Mouse (Mus musculus): ENCODE measurements around the gene Dnaic2. TPM values are rescaled to one million over a fixed set of nuclear protein-coding genes. Genes with fewer than 3 reads are reported as not detected.

The Dnaic2 gene
- polyA plus RNA-seq (2015; fragmentation: Nextera tagmentation; extraction: Ambion mirVana) = 1.7 and 1.9 TPM in 2 replicates

- peak within 1 kb of the TSS; percentile 79 for H3K4me2 ChIP-seq
- 0 out of 2 replicates have a peak, but pooled peaks cover 3% of the 10 kb centered on the region for H3K27me3 ChIP-seq (replicated peaks)
- H3K9me3 ChIP-seq (replicated peaks) = no peaks in the 10 kb centered on the region
- ATAC-seq (ENCODE audit: low FRiP score) = peak; percentile 87
- H3K36me3 ChIP-seq = no peaks in the 10 kb centered on the region
- peak within 1 kb of the TSS; percentile 20; the same call in 1 of the 2 replicates for H3K27ac ChIP-seq (replicated peaks)
- H3K4me3 ChIP-seq (replicated peaks) = peak within 1 kb of the TSS; percentile 39
- H3K4me1 ChIP-seq = peaks cover 28% of the 10 kb centered on the region
- peak within 1 kb of the TSS; percentile 32 for H3K9ac ChIP-seq (replicated peaks)
- 8% methylated on average over 34 of the region's 34 CpGs for WGBS
Observed at GRCm38 (mm10) chr11:114726965-114727825, at the start of gene Dnaic2. Gene Dnaic2 (plus strand): TSS chr11:114727408.

GRCm38 (mm10) chr11:114679582-114679981 lies 47.6 kb upstream of the Dnaic2 start:
- Histone ChIP-seq H3K4me2 (no peak overlapping the region), H3K27ac (replicated peaks) (no peak overlapping the region), H3K27me3 (replicated peaks) (peaks cover 13% of the 10 kb centered on the region; the same call in 1 of the 2 replicates), H3K36me3 (no peaks in the 10 kb centered on the region), H3K9ac (replicated peaks) (no peak overlapping the region), H3K4me3 (replicated peaks) (no peak overlapping the region), H3K9me3 (replicated peaks) (no peaks in the 10 kb centered on the region), H3K4me1 (peaks cover 38% of the 10 kb centered on the region)
- WGBS = 77% methylated on average over 8 of the region's 8 CpGs
- no peak for ATAC-seq (ENCODE audit: low FRiP score)

GRCm38 (mm10) chr11:114680291-114680690 lies 46.9 kb upstream of the Dnaic2 start:
- Histone ChIP-seq H3K9ac (replicated peaks) (no peak overlapping the region), H3K4me1 (peaks cover 36% of the 10 kb centered on the region), H3K4me3 (replicated peaks) (no peak overlapping the region), H3K9me3 (replicated peaks) (no peaks in the 10 kb centered on the region), H3K4me2 (no peak overlapping the region), H3K27ac (replicated peaks) (no peak overlapping the region), H3K36me3 (no peaks in the 10 kb centered on the region), H3K27me3 (replicated peaks) (peaks cover 10% of the 10 kb centered on the region; the same call in 1 of the 2 replicates)
- 48% methylated on average over 10 of the region's 10 CpGs for WGBS
- no peak for ATAC-seq (ENCODE audit: low FRiP score)

GRCm38 (mm10) chr11:114681054-114681453 lies 46.2 kb upstream of the Dnaic2 start:
- H3K36me3 ChIP-seq = no peaks in the 10 kb centered on the region
- no peak overlapping the region for H3K9ac ChIP-seq (replicated peaks)
- H3K4me2 ChIP-seq = no peak overlapping the region
- ATAC-seq (ENCODE audit: low FRiP score) = no peak
- H3K9me3 ChIP-seq (replicated peaks) = no peaks in the 10 kb centered on the region
- H3K4me3 ChIP-seq (replicated peaks) = no peak overlapping the region
- peaks cover 5% of the 10 kb centered on the region; the same call in 1 of the 2 replicates for H3K27me3 ChIP-seq (replicated peaks)
- peaks cover 29% of the 10 kb centered on the region for H3K4me1 ChIP-seq
- no peak overlapping the region for H3K27ac ChIP-seq (replicated peaks)
- WGBS = 61% methylated on average over 5 of the region's 5 CpGs

- no peaks in the 10 kb centered on the region for H3K36me3 ChIP-seq
- WGBS = 97% methylated on average over 13 of the region's 13 CpGs
- H3K9ac ChIP-seq (replicated peaks) = no peak overlapping the region
- no peak overlapping the region for H3K4me3 ChIP-seq (replicated peaks)
- no peaks in the 10 kb centered on the region for H3K9me3 ChIP-seq (replicated peaks)
- peaks cover 21% of the 10 kb centered on the region for H3K4me1 ChIP-seq
- no peaks in the 10 kb centered on the region for H3K27me3 ChIP-seq (replicated peaks)
- no peak overlapping the region for H3K4me2 ChIP-seq
- no peak overlapping the region for H3K27ac ChIP-seq (replicated peaks)
- ATAC-seq (ENCODE audit: low FRiP score) = no peak
Observed at GRCm38 (mm10) chr11:114682321-114682900, 44.8 kb upstream of the Dnaic2 start.

- Histone ChIP-seq H3K9ac (replicated peaks) (no peak overlapping the region), H3K4me1 (peaks cover 21% of the 10 kb centered on the region), H3K9me3 (replicated peaks) (no peaks in the 10 kb centered on the region), H3K27ac (replicated peaks) (no peak overlapping the region), H3K4me2 (no peak overlapping the region), H3K4me3 (replicated peaks) (no peak overlapping the region), H3K36me3 (no peaks in the 10 kb centered on the region), H3K27me3 (replicated peaks) (no peaks in the 10 kb centered on the region)
- no peak for ATAC-seq (ENCODE audit: low FRiP score)
- WGBS = 81% methylated on average over 10 of the region's 10 CpGs
Observed at GRCm38 (mm10) chr11:114683029-114683721, 44.0 kb upstream of the Dnaic2 start.

GRCm38 (mm10) chr11:114683722-114684621 lies 43.2 kb upstream of the Dnaic2 start:
- WGBS = 74% methylated on average over 20 of the region's 20 CpGs
- no peak for ATAC-seq (ENCODE audit: low FRiP score)
- H3K9ac ChIP-seq (replicated peaks) = no peak overlapping the region

GRCm38 (mm10) chr11:114684627-114685373 lies 42.4 kb upstream of the Dnaic2 start:
- Histone ChIP-seq H3K27me3 (replicated peaks) (no peaks in the 10 kb centered on the region), H3K9ac (replicated peaks) (no peak overlapping the region), H3K4me3 (replicated peaks) (no peak overlapping the region), H3K9me3 (replicated peaks) (no peaks in the 10 kb centered on the region), H3K36me3 (no peaks in the 10 kb centered on the region), H3K27ac (replicated peaks) (no peak overlapping the region; the same call in 1 of the 2 replicates), H3K4me1 (peaks cover 12% of the 10 kb centered on the region), H3K4me2 (no peak overlapping the region)
- no peak for ATAC-seq (ENCODE audit: low FRiP score)
- WGBS = 70% methylated on average over 14 of the region's 14 CpGs

More at GRCm38 (mm10) chr11:114683722-114684621, 43.2 kb upstream of the Dnaic2 start:
- no peaks in the 10 kb centered on the region for H3K27me3 ChIP-seq (replicated peaks)
- no peak overlapping the region for H3K4me3 ChIP-seq (replicated peaks)
- H3K36me3 ChIP-seq = no peaks in the 10 kb centered on the region
- no peak overlapping the region for H3K4me2 ChIP-seq
- H3K4me1 ChIP-seq = peaks cover 21% of the 10 kb centered on the region
- no peaks in the 10 kb centered on the region for H3K9me3 ChIP-seq (replicated peaks)
- no peak overlapping the region for H3K27ac ChIP-seq (replicated peaks)

GRCm38 (mm10) chr11:114685526-114686040 lies 41.6 kb upstream of the Dnaic2 start:
- H3K36me3 ChIP-seq = no peaks in the 10 kb centered on the region
- H3K27ac ChIP-seq (replicated peaks) = no peak overlapping the region
- no peak overlapping the region for H3K4me2 ChIP-seq
- no peak for ATAC-seq (ENCODE audit: low FRiP score)
- H3K9ac ChIP-seq (replicated peaks) = no peak overlapping the region
- peaks cover 7% of the 10 kb centered on the region; the same call in 1 of the 2 replicates for H3K4me1 ChIP-seq
- H3K4me3 ChIP-seq (replicated peaks) = no peak overlapping the region
- H3K9me3 ChIP-seq (replicated peaks) = no peaks in the 10 kb centered on the region
- H3K27me3 ChIP-seq (replicated peaks) = no peaks in the 10 kb centered on the region
- 71% methylated on average over 9 of the region's 9 CpGs for WGBS

GRCm38 (mm10) chr11:114686221-114686959 lies 40.8 kb upstream of the Dnaic2 start:
- Histone ChIP-seq H3K4me3 (replicated peaks) (no peak overlapping the region), H3K4me1 (0 out of 2 replicates have a peak, but pooled peaks cover 2% of the 10 kb centered on the region), H3K4me2 (no peak overlapping the region), H3K9me3 (replicated peaks) (no peaks in the 10 kb centered on the region), H3K27ac (replicated peaks) (no peak overlapping the region), H3K36me3 (no peaks in the 10 kb centered on the region), H3K9ac (replicated peaks) (no peak overlapping the region), H3K27me3 (replicated peaks) (no peaks in the 10 kb centered on the region)
- no peak for ATAC-seq (ENCODE audit: low FRiP score)
- 92% methylated on average over 16 of the region's 16 CpGs for WGBS
